Mouse (Mus musculus): ENCODE measurements around the gene Col24a1.

DNA sequence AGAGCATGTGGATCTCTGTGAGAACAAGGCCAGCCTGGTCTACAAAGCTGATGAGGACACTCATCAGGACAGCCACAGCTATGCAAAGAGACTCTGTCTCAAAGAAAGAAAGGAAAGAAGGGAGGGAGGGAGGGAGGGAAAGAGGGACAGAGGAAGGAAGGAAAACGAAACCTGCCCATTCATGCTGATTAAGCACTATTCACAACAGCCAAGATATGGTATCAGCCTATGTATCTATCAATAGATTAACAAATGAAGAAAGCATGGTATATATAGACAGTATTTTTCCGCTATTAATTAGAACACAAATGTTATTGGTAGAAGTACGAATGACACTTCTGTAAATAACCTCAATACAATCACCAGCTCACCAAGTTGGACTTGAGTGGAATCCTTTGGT is 282.2 kb downstream of the Col24a1 start:
- TF ChIP-seq POLR2A (IDR thresholded peaks at IDR 0.05; ENCODE audit: insufficient read length, low read depth) (no peak), TCF12 (IDR thresholded peaks at IDR 0.05; ENCODE audit: insufficient read depth, poor library complexity, severe bottlenecking) (no peak)
